Mouse (Mus musculus): ENCODE data around the gene Tdpoz1.
"Not testable (repeated sequence)": the region's sequence is repeated elsewhere in the genome, so short reads cannot be mapped to it uniquely, and the experiment has no call there.

Tdpoz1 gene

DNA sequence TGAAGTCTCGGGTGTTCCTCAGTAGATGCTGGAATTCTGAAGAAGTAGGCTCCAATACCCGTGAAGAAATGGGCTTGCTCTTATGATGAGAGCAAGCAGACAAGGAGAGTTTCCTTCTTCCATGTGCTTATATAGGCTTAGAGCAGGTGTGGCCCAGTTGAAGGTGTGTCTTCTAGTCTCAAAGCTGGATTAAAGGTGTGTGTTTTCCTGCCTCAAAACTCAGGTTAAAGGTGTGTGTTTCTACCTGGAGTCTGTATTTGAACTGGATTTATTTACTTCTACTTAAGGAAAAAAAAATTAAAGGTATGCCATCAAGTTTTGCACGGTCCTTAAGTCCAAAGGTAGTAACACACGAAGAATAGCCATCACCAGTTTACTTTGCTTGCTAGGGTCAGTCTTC, at the start of gene Tdpoz1:
Gene Tdpoz1, minus strand, starts transcription at position 101 of the 400 bp plus-strand sequence.
- CTCF ChIA-PET, POLR2A ChIA-PET: not testable (repeated sequence)

DNA sequence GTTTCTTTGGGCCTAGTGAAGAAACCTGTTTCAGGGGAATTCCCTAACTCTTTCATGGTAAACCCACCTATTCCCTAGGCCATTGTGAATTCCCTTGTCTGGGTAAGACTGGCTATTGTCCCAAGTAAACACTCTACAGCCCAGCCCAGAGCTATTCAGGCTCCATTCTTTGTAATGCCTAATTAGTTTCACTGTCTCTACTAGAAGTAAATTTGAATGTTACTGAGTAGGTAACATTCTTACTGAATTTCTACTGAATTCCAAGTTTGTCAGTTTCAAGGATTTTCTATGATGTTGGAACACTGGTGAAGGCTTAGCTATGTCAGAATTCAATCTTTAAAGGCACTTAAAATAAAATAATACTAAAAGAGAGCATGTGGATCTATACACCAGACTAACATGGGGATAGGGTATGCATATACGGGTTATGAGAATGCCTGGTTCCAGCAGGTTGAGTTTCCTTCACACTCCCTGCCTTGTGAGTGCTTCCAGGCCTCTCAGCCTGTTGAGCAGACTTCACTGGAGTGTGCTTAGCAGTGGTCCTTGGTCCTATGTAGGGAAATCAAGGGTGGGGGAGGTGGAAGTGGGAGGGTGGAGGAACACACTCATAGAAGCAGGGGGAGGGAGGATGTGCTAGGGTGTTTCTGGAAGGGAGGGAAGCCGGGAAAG, 33.0 kb upstream of the Tdpoz1 start:
- POLR2A ChIA-PET, result not testable (repeated sequence)

DNA sequence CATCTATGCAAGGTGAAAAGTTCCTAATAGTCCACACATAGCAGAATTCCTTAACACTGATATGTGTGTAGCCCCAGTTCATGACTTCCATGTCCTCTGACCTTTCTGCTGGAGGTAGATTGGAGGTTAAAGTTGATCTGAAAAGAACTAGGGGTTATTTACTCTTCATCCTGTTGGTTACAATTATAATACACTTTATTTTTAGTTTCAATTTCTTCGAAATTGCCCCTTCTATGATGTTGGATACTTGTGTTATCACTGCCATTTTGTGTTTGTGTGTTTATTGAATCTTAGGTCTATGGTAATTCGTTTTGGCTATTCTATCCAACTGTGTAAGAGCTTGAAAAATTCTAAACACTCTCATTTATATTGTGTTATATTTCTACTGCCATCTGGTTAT, 16.9 kb upstream of the Tdpoz1 start, which contains the start of gene Gm37596:
Gene Gm37596, minus strand, starts transcription at position 101 of the 400 bp plus-strand sequence.
- CTCF ChIA-PET, result not testable (repeated sequence)

More for the DNA sequence above, 33.0 kb upstream of the Tdpoz1 start:
- CTCF ChIA-PET, result not testable (repeated sequence)

DNA sequence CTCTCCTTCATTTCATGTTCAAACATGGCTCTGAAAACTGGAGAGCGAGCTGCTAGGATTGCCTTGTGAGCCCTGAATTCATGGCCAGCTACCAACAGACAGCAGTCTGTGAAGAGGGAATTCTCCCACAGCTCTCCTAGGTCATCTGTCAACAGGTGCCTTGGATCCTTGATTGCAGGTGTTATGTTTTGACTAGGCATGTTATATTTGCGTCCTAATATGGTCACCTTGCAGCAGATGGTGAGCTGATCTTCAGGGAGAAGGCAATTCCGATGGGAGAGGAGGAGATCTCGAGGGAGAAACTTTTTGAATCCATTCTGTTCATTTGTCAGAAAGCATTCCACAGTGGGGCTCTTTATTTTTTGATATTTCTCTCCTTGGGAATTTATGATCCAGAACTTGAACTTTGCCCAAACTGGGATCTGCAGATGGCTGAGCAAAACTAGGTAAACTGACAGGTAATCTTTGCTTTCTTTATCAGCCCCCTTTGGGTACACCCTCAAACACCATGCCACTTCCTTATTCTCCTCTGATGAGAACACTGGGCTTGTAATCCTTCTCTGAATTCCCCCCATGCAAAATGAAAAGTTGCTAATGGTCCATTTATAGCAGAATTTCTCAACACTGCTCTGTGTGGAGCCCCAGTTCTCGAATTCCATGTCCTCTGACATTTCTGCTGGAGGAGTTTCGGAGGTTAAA, 5.2 kb downstream of the Tdpoz1 start:
- POLR2A ChIA-PET, result not testable (repeated sequence)

More for the DNA sequence above, 16.9 kb upstream of the Tdpoz1 start, which contains the start of gene Gm37596:
- POLR2A ChIA-PET, result not testable (repeated sequence)

DNA sequence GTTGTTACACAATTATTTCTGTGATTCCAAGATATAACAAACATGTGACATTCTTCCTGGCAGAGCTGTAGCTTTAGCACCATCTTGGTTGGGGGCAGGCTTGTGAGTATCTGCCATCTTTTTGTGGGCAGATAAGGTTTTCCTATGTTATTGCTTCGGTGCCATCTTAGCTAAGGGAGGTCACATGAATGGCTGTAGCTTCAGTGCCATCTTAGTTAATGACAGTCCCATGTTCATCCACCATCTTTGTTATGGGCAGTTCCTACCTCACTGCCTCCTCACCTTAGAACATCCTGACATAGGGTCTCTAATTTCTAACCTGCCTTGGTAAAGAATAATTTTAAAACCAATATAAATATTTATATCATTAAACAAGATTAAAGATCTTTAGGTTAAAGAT, 21.9 kb downstream of the Tdpoz1 start:
- ChIA-PET POLR2A (interaction anchor here in 2 of 4 experiments (0.6 to 1.0 kb wide), 2 partner anchors 9 to 102 kb away, joined by 3 read pairs; no protein-coding TSS in a partner anchor), CTCF (interaction anchor here in 1 of 4 experiments (1.4 kb wide), 1 partner anchor 107 kb away, joined by 3 read pairs; no protein-coding TSS in a partner anchor)

More for the DNA sequence above, 5.2 kb downstream of the Tdpoz1 start:
- CTCF ChIA-PET, result not testable (repeated sequence)

DNA sequence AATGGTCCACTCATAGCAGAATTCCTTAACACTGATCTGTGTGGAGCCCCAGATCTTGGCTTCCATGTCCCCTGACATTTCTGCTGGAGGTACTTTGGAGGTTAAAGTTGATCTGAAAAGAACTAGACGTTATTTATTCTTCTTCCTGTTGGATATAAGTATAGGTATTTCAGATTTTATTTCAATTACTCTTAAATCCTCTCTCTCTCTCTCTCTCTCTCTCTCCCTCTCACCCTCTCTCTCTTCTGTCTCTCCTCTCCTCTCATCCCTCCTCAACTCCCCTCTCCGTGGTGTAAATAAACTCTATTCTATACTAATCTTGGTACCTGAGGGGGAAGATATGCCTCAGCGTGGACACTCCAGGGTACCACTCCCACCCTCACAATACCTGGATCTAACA, 23.5 kb downstream of the Tdpoz1 start, which contains the start of gene Tdpoz2:
Gene Tdpoz2, minus strand, starts transcription at position 101 of the 400 bp plus-strand sequence.
- POLR2A ChIA-PET, result no interaction called here
- CTCF ChIA-PET, result no interaction called here

DNA sequence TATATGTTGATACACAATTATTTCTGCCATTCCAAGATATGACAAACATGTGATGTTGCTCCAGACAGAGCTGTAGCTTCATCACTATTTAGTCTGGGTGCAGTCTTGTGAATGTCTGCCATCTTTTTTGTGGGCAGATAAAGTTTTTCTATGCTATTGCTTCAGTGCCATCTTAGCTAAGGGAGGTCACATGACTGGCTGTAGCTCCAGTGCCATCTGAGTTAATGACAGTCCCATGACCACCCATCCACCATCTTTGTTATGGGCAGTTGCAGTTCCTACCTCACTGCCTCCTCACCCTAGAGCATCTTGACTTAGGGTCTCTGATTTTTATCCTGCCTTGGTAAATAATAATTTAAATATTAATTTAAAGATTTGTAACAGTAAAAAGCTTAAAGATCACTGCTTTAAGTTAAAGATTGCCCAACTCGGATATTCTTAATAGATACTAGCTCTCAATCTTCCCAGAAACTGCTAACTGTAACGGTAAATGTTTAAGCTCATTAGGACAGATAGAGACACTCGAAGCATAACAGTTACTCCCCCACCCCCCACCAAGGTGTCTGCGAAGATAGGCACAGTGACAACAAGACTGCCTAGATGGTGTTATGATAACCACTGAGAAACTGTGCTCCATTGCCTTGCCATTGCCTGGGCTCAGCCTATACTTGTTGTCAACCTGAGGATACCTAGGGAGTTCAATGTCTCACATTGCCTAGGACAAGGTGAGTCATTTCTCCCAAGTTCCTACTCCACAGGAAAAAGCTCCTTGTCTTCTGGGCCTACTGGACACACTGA, 45.0 kb downstream of the Tdpoz1 start:
- CTCF ChIA-PET, result not testable (repeated sequence)

More for the DNA sequence above, 45.0 kb downstream of the Tdpoz1 start:
- POLR2A ChIA-PET, result not testable (repeated sequence)
